Mouse (Mus musculus) 3134 (cell line): ENCODE results near the gene Ppp2r1a.
A peak's percentile ranks its signal among the peaks of the same experiment; 100 is the strongest.

Experiments
- DNase-seq: peaks from one replicate; pipeline ENCODE4 v3.0.0-alpha.2; 2011; ENCODE audit warnings: low spot score; ENCODE audit not compliant: insufficient read length; ENCODE audit errors: extremely low read depth

Gene Ppp2r1a

DNA sequence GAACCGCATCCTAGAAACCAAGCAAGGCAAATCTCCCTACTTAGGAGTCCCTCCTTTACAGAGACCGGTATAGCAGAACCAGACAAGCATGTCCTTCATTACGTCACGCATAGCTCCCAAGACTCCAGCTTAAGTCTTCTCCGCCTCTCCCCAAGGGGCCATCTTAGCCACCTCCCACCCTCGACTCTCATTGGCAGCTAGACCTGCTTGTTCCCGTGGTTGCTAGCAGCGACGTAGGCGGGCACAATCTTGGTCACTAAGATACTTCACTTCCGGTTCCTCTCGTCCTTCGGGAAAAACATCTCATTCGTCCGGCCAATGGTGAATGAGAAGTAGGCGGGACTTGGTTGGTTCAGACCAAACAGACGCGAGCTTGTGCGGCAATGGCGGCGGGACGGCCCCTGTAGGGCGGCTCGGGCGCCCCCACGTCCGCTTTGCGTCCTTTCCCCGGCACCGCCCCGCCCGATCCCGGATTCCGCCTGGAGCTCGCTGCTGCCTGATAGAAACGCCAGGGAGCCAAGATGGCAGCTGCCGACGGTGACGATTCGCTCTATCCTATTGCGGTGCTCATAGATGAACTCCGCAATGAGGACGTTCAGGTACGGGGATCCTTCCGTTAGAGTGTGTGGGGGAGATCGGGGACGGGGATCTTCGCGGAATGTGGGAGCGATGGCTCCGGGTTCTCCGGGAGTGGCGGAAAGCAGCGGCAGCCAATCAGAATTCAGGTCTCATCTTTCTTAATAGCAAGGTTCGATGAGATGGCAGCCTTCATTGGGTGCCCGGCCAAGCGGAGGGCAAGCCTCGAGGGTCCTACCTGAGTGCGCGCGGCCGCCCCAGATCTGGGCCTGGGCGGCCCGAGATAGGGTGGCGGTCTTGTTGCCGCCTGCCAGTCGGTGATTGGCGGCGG lies at the start of gene Ppp2r1a:
TSS of gene Ppp2r1a (plus strand) at position 327 of the 907 bp plus-strand sequence.
- DNase-seq = peak; percentile 98

DNA sequence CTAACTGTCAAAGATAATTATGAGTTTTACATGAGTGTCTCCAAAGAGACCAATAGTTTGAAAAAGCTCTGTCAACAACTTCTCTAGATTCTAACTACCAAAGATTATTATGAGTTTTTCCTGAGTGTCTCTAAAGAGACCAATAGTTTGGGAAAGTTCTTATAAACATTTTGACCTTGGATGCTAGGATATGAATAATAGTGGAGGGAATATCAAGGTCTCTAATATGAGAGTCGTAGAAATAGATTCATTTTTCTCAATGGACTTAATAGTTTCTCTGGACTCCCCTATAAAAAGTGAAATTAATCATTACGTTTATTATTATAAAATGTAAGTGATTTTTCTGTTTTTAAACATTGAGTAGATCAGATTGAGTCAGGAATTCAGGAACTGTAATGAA lies 40.1 kb upstream of the Ppp2r1a start, which contains the start of gene Vmn1r231:
TSS of gene Vmn1r231 (minus strand) at position 101 of the 400 bp plus-strand sequence.
- DNase-seq = no peak

GRCm38 (mm10) chr17:20919614-20920013 lies 25.5 kb upstream of the Ppp2r1a start, which contains the start of gene Vmn1r232:
Gene Vmn1r232, minus strand, starts transcription at chr17:20919714.
- DNase-seq = no peak

DNA sequence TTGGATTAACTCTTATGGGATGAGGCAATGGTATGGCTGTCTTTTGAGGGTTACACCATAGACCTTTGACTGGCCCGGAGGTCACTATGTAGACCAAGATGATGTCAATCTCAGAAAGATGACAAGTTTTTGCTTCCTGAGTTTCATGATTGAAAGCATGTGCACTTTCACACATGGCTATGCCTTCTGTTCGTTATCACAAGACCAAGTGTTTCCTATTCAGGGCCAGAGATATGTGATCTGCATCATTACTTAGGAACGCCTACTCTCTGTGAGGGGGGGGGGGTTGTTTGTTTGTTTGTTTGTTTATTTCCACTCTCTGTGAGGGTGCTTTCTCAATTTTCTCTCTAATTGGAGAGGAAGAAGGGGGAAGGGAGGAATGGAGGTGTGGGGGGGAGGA lies 885 bp upstream of the Ppp2r1a start:
- DNase-seq = no peak

- DNase-seq = no peak
These were observed 985 bp downstream of the Ppp2r1a start for GRCm38 (mm10) chr17:20946026-20946565.

DNA sequence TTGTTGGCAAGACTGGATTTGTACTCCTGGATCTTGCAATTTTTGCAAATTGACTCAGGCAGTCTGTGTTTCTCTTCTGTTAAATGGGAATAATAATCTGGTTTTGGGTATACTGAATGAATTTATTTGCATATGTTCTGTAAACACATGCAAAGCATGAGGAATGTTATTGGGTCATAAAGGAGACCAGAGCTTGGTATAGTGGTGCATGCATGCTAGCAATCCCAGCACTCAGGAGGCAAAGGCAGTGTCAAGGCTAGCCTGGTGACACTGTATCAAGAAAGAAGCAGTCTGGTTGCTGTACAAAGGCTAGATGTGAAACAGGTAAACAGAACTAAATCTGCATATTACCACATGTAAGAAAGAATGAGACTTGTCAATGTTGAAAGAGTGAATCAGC lies 1.5 kb downstream of the Ppp2r1a start:
- no peak for DNase-seq

GRCm38 (mm10) chr17:20960386-20960785 lies 15.3 kb downstream of the Ppp2r1a start:
- DNase-seq = no peak

DNA sequence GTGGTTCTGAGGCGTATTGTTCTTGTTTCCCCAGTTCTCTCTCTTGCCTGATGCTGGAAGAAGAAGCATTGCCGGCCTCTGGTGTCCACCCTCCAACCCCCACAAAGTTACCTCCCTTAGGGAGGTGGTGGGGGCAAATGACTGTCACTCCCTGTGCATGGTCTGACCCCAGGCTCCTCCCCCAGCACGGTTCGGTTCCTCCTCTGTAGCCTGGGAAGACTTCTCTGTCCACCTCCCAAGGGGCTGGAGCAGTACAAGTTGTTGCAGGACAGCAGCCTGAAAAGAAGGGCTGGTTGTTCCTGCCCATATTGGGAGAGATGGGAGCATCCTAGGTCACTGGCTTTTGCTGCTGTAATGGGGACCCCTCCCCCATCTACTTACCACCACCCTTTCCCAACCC lies 20.3 kb downstream of the Ppp2r1a start:
- no peak for DNase-seq

DNA sequence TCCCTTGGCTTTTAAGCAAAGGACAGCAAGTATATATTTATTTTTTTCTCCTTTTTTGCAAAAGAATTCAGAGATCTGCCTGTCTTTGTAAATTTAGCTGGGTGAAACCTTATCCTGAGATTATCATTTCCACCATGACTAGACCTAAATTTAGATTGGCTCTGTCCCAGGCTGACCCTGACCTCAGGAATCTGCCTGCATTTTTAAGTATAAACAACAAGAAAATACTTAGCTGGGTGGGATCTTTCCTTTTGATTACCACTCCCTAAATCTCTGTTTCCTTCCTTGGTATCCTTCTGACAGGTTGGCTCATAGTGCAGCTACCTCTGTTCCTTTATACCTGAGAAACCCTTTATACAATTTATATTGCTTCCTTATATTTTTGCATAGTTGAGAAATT lies 21.6 kb downstream of the Ppp2r1a start:
- DNase-seq = no peak

DNA sequence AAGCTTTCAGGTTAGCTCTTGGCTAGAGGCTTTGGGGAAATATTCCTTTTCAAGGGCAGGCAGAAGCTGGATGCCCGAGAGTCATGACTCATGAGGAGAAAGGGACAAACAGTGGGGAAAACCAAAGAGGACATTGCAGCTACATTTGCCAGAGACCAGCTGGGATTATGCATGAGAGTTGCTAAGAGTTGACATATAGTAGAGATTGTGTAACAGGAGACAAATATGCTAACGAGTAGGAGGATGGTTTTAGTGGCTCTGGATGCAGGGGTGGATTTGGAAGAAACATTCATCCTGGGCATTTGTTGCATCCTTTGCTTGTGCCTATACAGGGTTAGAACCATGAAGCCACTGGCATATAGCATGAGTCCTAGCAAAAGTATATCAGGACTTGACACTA lies 48.6 kb downstream of the Ppp2r1a start:
- no peak for DNase-seq

- DNase-seq = no peak
These were observed 51.3 kb downstream of the Ppp2r1a start, which contains the start of gene Vmn1r233 for GRCm38 (mm10) chr17:20996364-20996763. Gene Vmn1r233, minus strand, starts transcription at chr17:20996464.

- peak; percentile 84 for DNase-seq
These were observed 63.5 kb downstream of the Ppp2r1a start, which contains the start of gene Zfp160 for GRCm38 (mm10) chr17:21008382-21009331. Gene Zfp160, plus strand, starts transcription at chr17:21008903.

- no peak for DNase-seq
These were observed 64.6 kb downstream of the Ppp2r1a start for GRCm38 (mm10) chr17:21009726-21010125.
